Mouse (Mus musculus) kidney, adult 9 months (tissue): Measurements from ENCODE around the gene Fam168a.
"Not testable (repeated sequence)": the region's sequence is repeated elsewhere in the genome, so short reads cannot be mapped to it uniquely, and the experiment has no call there.

Source experiments
- DNase-seq: peaks from one replicate; pipeline ENCODE4 v3.0.0; 2022

The Fam168a gene

DNA sequence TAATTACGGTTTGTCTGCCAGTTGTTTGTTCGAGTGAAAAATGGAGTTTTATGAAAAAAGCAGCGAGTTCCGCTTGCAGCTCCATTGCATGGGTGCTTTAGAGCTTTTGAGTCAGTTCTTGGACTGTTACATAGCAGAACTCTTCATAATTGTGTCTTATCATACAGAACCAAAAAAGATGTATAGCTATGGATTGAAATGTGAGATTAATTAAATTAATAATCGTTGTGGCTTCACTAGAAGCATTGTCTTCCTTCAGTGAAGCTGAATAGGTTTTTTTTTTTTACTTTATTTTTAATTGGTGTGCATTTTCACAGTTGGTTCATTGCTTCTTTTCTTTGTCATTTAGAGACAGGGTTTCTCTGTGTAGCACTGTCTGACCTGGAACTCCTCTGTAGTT lies 12.3 kb downstream of the Fam168a start:
- DNase-seq = no peak

DNA sequence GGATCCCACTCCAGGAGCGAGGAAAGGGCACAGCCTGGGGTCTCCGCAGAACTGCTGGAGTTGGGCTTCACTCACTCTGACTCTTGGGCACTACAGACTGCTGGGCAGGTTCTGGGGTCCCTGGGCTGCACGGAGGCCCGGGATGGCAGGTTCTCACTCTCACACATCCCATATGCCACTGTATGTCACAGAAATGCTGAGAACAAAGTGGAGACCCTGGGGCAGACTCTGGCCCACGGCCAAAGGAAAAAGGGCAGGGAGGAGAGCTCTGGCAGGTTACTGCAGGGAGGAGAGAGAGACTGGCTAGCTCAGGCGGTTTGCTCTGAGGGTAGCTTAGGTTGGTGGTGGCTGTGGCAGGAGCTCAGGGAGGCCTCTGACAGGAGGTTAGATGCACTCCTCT lies 15.8 kb downstream of the Fam168a start:
- DNase-seq = no peak

DNA sequence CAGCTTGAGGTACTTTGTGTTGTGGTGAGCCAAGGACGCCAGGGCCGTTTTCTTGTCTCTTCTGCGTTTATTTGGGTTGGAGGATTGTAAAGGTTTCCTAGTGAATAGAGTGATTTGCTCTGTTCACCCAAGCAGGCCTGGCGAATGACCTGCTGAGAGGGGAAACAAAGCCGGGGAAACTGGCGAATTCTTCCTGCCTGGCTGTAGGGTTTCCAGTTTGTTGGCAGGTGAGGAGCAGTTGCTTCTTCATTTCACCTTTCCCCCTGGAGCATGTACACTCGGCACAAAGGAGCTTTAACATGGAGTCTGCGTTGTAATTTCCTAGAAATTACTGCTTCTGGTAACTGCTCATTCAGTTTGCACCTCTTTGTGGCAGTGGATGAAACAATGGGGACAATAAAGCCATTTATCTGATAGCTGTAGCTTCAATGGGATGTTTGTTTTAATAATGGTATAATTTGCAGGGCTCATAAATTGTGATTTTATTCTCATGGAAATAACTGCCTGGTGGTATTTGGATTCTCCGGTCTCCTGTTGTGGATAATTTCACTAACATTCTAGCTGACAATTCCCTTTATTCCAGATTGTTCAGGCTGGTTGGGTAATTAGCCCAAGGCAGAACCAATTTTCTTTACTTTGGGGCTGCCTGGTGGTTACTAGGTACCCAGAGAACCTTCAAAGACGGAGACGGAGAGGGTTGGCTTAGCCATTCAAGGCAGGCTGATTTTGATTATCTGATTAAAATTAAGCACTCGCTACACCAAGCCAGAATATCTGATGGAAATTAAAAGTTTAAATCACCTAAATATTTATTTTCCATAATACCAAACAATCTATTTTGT lies 17.2 kb downstream of the Fam168a start:
- no peak for DNase-seq

DNA sequence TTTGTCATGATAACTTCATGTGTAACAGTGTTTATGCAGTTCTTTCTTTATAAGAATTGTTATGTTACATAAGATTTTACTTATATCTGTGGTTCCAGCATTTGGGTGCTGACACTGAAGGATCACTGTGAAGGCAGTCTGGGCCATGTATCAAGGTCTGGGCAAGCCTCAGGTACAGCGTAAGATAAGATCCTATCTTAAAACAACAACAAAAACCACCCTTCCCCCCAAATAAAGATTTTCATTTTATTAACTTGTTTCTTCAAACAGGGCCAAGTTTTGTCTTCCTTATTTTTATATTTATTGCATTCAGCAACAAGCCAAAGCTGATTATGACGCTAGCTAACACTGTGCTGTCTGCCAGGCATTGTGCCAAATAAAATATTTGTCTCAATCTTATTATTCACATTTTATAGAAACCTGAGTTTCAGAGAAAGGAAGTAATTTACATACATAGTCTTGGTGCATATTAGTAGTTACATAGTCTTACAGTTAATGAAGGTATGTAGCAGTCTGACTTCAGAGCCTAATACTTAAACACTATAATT lies 21.2 kb downstream of the Fam168a start:
- no peak for DNase-seq

DNA sequence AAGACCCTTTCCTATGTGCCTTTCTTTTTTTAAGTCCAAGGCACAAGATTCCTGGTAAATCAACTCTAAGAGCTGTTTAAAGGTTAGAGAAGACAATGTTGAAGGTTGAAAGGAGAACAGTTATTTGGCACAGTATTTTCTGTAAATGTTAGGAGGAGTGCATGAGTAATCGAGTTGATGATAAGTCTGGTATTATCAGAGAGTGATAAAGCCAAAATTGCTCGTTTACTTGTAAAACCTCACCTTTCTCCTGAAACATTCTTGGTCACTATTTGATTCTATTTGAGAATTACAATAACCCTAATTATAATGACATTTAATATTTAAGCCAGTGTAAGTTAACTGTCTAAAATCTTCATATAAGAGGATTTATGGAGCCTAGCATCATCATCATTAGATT lies 23.3 kb downstream of the Fam168a start:
- DNase-seq = no peak

DNA sequence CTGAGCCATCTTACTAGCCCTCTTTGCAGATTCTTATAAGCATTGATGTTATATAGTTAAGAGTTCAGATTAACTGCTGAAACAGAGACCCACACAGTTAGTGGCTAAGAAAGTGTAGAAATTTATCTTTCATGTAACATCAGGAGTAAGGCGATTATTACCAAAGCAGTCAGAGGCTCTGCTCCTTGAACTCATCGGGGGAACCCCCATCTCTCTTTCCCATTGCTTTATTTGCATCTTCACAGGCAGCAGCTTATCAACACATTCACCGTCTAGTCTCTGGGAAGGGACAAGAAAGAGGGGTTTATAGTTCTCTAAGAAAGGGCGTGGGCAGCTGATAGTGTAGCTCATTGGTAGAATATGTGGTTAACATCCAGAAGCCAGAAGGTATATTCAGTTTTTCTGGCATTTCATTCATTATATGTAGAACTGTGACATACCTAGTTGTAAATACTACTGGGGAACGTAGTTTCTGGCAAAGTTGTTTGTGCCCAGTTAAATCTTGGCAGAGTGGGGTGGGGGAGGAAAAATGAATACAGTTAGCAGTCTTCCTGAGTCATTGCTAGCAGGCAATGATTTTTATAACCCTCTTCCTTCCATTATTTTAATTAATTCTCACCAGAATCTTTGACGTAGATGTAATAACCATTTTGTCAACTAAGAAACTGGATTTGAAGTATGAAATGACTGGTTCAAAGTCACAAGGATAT lies 26.1 kb downstream of the Fam168a start:
- no peak for DNase-seq

DNA sequence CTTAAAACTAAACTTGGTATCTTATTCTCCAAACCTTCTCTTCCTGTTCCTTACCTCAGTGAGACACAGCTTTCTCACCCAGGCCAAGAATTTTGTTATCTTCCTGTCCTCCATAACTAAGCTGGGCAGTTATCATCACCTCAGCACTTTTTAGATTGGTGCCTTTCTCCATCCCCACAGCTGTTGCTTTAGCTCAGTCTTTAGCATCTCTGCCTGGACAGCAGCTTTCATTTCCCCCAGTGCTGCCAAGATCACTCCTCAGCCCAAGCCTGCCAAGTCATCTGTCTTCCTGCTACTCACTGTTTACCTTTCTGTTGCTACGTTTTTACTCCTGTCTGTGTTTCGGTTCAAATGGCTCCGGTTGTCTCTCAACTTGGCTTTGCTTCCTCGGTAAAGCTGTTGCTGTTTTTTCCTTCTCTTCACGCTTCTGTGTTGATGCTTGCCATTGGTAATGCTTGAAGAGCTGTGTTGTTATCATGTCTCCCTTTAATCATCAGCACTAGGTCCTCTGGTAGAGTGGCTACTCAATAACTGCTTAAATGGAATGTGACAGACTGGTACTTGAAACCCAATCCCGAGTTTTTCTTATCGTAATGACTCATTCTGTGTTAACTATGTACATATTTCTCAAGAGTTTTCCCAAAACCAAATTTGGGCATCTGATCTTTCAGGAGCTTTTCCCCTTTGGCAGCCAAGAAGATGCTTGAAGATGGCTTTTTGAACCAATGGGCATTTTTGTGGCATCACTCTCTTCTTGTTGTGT lies 26.8 kb downstream of the Fam168a start:
- no peak for DNase-seq

DNA sequence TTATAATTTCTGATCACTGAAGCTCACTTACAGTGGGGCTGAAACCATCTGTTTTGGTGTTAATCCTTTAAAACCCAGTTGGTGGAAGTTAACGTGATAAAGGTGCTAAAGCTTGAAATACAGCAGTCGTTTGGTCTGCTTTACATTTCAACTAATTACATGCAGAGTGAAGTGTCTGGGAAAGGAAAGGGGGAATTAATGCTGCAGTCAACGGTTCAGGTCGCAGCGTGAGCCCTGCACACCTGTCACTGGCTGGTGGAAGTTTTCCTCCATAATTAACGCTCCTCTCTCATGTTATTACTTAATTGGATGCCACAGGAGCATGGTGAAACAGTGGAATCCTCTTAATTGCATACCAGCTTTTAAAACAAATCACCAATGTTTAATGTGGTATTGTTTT lies 27.8 kb downstream of the Fam168a start:
- DNase-seq = no peak

DNA sequence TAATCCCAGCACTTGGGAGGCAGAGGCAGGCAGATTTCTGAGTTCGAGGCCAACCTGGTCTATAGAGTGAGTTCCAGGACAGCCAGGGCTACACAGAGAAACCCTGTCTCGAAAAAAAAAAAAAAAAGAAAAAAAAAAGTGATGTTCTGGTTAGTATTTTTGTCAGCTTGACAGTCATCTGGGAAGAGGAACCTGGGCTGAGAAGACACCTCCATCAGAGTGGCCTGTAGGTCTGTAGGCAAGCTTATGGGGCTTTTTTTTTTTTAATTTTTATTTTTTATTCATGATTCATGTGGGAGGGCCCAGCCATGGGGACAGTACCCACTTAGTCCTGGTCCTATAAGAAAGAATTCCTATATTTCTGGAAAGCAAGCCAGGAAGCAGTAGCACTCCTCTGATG lies 28.5 kb downstream of the Fam168a start:
- not testable (repeated sequence) for DNase-seq

DNA sequence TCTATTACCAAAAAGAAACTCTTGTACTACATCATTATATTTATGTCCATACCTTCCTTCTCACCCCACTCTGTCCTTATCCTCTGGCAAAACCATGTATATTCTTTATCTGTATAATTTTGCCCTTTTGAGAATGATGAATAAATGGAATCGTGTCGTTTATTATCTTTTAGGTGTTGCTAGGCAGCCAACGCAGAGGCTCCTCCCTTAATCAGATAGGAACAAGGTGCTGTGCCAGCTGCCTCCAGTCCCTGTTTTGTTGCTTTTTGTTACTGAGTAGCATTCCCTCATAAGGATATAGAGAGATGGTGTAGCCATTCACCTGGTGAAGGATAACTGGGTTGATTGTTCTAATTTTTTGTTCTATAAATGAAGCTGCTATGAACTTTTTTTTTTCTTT lies 29.7 kb downstream of the Fam168a start:
- DNase-seq = no peak

DNA sequence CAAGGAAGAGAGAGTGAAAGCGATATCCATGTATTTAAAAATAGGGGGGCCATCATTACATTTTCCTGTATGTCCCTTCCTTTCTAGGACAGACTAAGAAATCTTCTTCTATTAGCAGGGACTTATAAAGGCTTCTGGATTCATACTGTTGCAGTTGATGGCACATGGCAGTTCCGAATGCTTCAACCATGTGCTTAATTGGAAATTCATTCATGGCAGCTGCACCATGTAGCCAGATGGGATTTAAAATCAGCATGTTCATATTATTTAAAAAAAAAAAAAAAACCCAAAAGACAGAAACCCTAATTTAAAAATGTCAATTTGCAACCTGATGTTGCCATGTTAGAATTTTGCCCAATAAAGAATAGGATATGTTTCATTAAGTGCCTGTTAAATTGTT lies 37.9 kb downstream of the Fam168a start:
- DNase-seq = no peak

DNA sequence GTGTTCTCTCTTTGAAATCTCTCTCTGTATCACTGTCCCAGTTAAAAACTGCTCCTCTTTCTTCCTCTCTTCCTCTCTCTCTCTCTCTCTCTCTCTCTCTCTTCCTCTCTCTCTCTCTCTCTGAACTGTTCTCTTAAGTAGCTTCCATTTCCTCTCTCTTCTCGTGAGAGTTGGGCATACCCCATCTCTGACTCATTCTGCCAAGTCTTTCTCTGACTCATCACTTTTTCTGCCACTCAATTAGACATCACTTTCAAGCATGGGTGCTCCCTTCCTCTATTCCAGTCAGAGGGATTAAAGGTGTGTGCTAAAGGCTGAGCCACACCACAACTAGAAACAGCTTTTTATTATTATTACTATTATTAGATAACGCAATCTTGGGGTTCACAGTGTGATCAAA lies 43.7 kb downstream of the Fam168a start:
- DNase-seq = no peak

DNA sequence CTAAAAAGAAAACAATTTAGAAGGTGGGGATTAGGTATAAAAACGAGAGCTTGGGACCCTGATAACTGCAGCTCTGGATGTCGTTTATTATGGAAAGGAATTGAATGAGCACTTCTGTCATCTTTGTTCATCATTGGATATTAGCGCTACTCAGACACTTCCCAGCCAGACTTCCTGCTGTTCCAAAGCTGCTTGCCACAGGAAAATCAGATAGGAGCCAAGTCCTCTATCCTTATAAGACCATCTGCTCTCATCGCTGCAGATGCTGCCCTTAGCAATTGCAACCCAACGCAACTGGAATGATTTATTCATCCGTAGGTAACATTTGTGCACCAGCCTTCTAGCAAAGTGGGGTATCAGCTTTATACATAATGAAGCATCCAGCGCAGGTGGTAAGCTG lies 52.3 kb downstream of the Fam168a start:
- DNase-seq = no peak

DNA sequence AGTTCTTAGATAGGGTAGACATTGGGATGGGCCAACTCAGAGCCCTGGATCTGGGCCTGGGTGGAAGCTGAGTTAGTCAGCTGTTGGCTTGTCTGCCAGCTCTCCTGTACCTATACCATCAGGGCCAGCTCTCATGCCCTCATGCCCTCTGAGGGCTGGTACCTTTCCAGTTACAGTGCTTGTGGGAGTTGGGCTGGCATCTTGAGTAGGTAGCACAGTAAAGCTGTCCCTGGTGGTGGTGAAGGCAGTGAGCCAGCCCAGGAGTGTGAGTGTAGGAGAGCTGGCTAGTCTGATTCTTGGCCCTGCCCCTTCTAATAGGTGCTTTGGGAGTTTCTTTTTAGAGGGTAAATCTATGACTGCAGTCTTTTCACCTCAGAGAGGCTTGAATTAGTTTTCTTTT lies 56.3 kb downstream of the Fam168a start:
- peak; percentile 10 for DNase-seq

DNA sequence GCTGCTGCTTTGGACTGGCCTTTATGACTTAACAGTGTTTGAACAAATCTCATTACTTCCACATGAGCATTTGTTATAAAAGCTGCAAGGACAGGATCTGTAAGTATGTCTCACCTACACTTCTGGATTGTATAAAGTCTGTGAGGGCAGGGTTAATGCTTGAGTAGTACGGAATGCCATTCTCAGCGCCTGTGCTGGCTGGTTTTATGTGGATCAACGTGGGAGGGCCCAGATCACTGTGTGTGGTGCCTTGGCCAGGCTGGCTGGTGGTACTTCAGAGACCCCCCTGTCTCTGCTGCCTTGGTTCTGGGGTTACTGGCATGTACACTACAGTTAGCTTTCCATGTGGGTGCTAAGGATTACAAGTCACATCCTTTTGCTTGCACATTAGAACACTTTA lies 61.1 kb downstream of the Fam168a start:
- no peak for DNase-seq

DNA sequence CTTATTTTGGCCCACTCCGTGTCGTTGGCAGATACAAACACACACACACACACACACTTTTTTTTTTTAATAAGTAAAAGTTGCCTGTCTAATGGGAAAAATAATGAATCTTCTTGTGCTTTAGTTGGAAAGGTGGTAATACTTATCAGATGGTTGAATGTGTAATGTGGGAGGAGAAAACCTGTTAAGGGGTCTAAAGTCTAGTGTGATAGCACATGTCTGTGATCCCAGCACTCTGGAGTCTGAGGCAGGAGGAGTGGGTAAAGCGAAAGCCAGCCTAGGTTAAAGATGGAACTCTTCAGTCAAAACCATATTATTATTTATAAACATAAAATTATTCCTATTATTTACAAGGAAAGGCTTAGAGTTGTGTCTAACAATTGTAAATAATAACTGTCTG lies 61.6 kb downstream of the Fam168a start:
- no peak for DNase-seq

DNA sequence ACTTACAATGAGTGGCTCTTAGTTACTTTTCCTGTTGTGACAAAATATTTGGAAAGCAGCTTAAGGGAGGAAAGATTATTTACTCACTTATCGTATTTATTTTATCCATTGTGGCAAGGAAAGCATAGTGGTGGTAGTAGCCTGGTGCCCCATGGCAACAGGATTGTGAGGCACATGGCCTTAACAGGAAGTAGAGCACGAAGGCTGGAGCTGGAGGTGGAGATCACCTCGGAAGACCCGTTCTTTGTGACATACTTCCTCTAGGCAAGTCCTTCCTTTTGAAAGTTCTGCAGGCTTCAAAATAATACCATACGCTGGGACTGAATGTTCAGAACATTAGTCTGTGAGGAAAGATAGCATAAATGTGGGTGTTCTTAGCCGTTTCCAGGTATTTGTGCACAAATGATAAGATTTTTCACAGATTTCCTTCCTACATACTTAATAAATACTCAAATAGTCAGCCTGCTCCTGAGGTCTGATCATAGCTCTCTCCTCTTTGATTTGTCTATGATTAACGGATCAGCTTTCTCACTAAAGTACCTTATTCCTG lies 63.2 kb downstream of the Fam168a start:
- DNase-seq = no peak

DNA sequence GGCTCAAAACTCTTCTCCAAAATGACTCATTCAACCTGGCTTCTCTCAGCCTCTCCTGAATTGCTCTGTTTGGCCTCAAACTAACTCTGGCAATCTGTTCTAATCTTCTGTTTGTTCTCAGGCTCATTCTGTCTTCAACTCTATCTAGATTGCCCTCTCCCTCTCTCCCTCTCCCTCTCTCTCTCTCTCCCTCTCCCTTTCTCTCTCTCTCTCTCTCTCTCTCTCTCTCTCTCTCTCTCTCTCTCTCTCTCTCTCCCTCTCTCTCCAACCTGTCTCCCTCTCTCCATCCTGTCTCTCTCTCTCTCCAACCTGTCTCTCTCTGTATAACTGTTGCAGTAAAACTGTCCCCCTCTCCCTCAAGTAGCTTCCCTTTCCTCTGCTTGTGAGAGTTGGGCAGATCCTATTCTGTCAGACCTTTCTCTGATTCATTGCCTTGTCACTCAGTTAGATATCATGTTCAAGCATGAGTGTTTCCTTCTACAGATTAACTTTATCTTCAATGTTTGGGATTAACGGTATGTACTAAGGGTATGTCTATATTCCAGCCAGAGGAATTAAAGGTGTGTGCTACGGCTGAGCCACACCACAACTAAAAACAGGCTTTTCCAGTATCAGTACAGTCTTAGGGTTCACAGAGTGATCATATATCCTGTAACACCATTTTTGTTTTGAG lies 64.4 kb downstream of the Fam168a start:
- no peak for DNase-seq

DNA sequence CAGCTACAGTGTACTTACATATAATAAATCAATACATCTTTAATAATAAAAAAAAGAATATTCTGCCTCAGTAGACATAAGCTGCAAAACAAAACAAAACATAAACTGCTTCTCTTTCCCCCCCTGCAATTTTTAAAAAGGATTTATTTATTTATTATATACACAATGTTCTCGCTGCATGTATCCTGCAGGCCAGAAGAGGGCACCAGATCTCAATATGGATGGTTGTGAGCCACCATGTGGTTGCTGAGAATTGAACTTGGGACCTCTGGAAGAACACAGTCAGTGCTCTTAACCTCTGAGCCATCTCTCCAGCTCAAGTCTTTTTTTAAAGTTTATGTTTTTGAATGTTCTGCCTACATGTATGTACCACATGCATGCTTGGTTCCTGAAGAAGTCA lies 67.8 kb downstream of the Fam168a start:
- no peak for DNase-seq

DNA sequence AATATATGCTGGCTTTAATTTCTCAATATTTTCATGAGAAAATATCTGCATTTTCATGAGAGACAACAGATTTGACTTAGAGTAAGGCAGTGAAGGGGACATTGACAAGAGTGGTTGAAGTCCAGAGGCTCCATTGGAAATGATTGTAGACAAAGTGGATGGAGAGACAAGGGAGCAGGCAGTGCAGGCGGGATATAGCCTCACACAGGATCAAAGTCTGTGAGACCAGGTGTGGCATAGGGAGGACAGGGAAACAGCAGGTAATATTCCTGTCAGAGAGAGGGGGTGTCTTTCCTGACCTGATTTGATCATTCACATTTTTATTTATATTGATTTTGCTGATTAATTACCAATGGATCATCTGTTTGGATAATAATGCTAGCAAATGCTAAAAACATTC lies 69.4 kb downstream of the Fam168a start:
- DNase-seq = no peak

DNA sequence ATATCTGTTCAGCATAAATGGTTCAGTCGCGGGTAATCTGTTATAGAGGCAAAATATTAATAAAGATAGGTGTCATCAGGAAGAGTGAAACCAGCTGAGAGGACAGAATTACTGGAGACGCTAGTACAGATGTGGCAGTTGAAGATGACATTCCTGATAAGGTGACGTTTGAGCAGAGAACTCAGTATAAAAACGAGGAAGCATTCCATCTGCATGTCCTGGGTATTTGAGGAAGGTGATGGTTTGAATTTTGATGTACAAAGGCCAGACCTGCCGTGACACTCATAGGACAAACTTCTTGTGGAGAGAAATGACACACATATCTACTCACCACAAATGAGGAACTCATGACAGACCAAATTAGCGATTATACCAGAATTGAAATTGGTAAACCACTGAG lies 73.8 kb downstream of the Fam168a start:
- no peak for DNase-seq

DNA sequence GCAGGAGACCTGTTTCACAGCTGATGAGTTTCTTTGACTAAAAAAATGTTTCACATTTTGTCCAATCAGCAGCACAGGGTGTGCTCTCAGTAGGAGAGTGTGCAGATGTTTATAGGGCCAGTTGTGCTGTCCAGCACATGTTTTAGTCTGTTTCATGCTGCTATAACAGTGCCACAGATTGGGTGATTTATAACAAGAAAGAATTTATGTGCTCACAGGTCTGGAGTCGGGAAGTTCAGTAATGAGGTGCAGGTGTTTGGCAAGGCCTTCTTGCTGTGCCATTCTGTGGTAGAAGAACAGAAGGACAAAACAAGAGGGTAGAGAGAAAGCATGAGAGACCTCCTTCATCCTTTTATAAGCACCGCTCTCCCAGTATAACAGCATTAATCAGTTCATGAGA lies 78.2 kb downstream of the Fam168a start:
- DNase-seq = no peak

DNA sequence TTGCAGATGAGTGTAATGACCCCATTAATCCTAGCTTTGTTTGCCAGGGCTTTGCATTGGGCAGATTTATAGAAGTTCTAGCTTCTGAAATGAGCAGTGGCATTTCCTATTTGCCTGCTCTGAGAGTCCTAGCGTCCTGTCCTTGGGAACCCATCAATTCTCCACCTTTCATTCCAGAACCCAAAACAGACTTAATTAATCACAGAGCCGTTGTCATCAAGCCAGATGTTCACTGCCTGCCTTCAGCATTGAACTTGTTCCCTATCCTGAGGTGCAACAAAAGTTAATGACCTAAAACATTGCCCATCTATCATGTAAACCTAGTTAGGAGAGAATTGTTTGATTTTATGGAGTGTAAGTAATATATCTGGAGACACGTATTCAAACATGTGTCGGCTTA lies 79.0 kb downstream of the Fam168a start:
- DNase-seq = peak; percentile 19
